Mouse (Mus musculus): Measurements from ENCODE around the gene Prickle1. TPM values are rescaled to one million over a fixed set of nuclear protein-coding genes. Genes with fewer than 3 reads are reported as not detected.

The Prickle1 gene
- polyA plus RNA-seq, 1 experiment = 7.4 TPM

DNA sequence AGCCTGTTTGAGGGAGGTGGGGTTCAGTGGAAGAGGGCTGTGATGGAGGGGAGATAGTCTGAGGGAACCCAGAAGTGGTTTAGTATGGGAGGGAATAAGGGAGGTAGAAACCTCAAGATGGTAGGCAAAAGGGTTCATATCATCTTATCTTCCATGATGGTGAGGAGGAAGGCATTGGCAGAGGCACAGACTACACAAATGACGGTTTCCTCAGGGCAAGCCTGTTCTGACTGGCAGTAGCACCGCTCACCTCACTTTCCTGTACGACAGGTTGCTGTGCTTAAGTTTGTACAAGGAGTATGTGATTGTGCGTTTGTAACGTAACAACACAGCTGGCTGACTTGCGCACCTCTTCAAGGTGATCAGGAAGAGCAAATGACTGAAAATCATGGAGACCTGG, 7.2 kb upstream of the Prickle1 start:
- H3K79me3 ChIP-seq (ENCODE audit: low read depth) = no peaks in the 10 kb centered on the region
- H3K4me3 ChIP-seq (ENCODE audit: insufficient read depth, poor library complexity, severe bottlenecking) = no peak overlapping the region
- no peaks in the 10 kb centered on the region for H3K36me3 ChIP-seq (ENCODE audit: control insufficient read depth, insufficient read depth)
- no peaks in the 10 kb centered on the region for H3K79me2 ChIP-seq (ENCODE audit: control insufficient read depth, insufficient read depth)
- no peaks in the 10 kb centered on the region for H3K27me3 ChIP-seq (ENCODE audit: control insufficient read depth, insufficient read depth, insufficient read length)
- H3ac ChIP-seq (ENCODE audit: control insufficient read depth, insufficient read length, low read depth) = no peak overlapping the region
- TF ChIP-seq CTCF (IDR thresholded peaks at IDR 0.05; ENCODE audit: control insufficient read depth, insufficient read depth, insufficient read length) = no peak
- no peak for TF ChIP-seq FOSL1 (IDR thresholded peaks at IDR 0.05; ENCODE audit: insufficient read depth, low read length, poor library complexity, severe bottlenecking)
- TF ChIP-seq MAX (IDR thresholded peaks at IDR 0.05) = no peak
- TF ChIP-seq USF1 (IDR thresholded peaks at IDR 0.05; ENCODE audit: low read depth) = no peak
- no peak for TF ChIP-seq CEBPB (IDR thresholded peaks at IDR 0.05; ENCODE audit: low read depth)

DNA sequence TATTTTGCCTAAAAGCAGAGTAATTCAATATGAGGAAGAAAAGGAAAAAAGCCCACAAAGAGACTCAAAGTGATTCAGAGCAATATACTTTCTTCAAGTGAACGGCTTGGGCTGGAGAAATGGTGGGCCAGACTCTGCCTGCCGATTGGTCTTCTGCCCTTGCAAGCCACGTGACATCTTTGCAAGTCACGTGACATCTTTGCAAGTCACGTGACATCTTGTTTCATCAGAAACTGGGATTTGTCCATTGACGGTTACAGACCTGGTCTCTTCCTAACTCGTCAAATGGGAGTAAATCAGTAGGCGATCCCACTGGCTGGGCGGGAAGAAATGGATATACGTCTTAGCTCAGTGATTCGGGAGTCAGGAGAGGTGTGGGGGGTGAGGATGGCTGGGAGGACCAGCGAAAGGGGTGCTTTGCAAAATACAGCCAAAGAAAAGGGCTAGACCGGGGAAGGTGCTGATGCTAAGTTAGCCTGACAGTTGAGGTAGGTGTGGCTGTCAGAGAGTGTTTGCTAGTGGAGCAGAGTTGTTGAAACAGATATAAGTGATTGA, 5.8 kb upstream of the Prickle1 start:
- Histone ChIP-seq H3ac (ENCODE audit: control insufficient read depth, insufficient read length, low read depth) (no peak overlapping the region), H3K27me3 (ENCODE audit: control insufficient read depth, insufficient read depth, insufficient read length) (no peaks in the 10 kb centered on the region), H3K79me3 (ENCODE audit: low read depth) (no peaks in the 10 kb centered on the region), H3K4me3 (ENCODE audit: insufficient read depth, poor library complexity, severe bottlenecking) (no peak overlapping the region), H3K79me2 (ENCODE audit: control insufficient read depth, insufficient read depth) (no peaks in the 10 kb centered on the region), H3K36me3 (ENCODE audit: control insufficient read depth, insufficient read depth) (no peaks in the 10 kb centered on the region)
- no peak for TF ChIP-seq MYOG (IDR thresholded peaks at IDR 0.05; ENCODE audit: control insufficient read depth, extremely low read depth, insufficient read length)
- peak; percentile 74 for TF ChIP-seq USF1 (IDR thresholded peaks at IDR 0.05; ENCODE audit: low read depth)

GRCm38 (mm10) chr15:93596991-93597390, 1.3 kb upstream of the Prickle1 start:
- Histone ChIP-seq H3K79me3 (ENCODE audit: low read depth) (no peaks in the 10 kb centered on the region), H3K79me2 (ENCODE audit: control insufficient read depth, insufficient read depth) (no peaks in the 10 kb centered on the region), H3ac (ENCODE audit: control insufficient read depth, insufficient read length, low read depth) (no peak overlapping the region), H3K4me3 (ENCODE audit: insufficient read depth, poor library complexity, severe bottlenecking) (no peak overlapping the region), H3K27me3 (ENCODE audit: control insufficient read depth, insufficient read depth, insufficient read length) (no peaks in the 10 kb centered on the region), H3K36me3 (ENCODE audit: control insufficient read depth, insufficient read depth) (no peaks in the 10 kb centered on the region)
- TF ChIP-seq MYOD1 (IDR thresholded peaks at IDR 0.05; ENCODE audit: control insufficient read depth, insufficient read length, low read depth) (no peak), CTCF (IDR thresholded peaks at IDR 0.05; ENCODE audit: control insufficient read depth, insufficient read depth, insufficient read length) (no peak), FOSL1 (IDR thresholded peaks at IDR 0.05; ENCODE audit: insufficient read depth, low read length, poor library complexity, severe bottlenecking) (no peak), CEBPB (IDR thresholded peaks at IDR 0.05; ENCODE audit: low read depth) (no peak), MYOG (IDR thresholded peaks at IDR 0.05; ENCODE audit: control insufficient read depth, extremely low read depth, insufficient read length) (no peak), USF1 (IDR thresholded peaks at IDR 0.05; ENCODE audit: low read depth) (no peak), MAX (IDR thresholded peaks at IDR 0.05) (no peak)

DNA sequence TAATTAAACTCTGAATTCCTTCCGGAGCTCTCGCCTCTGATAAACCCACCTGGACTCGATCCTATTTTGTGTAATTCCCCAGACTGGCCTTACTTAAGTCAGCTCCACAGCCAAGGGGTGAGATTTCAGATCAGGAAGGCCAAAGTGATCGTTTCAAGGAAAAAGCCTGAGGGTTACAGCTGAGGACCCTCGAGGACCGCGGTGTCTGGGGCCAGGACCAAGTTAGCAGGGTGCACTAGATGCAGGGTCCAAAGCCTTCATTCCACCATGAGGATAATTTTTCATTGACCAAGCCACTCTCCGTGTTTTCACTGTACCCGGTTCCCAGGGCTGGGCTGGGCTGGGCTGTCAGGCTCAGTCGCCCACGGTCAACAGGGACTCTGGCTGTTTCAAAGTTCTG, 594 bp upstream of the Prickle1 start:
- H3K79me2 ChIP-seq (ENCODE audit: control insufficient read depth, insufficient read depth) = no peaks in the 10 kb centered on the region
- H3ac ChIP-seq (ENCODE audit: control insufficient read depth, insufficient read length, low read depth) = no peak overlapping the region
- no peak overlapping the region for H3K4me3 ChIP-seq (ENCODE audit: insufficient read depth, poor library complexity, severe bottlenecking)
- H3K27me3 ChIP-seq (ENCODE audit: control insufficient read depth, insufficient read depth, insufficient read length) = no peaks in the 10 kb centered on the region
- no peak for TF ChIP-seq MYOD1 (IDR thresholded peaks at IDR 0.05; ENCODE audit: control insufficient read depth, insufficient read length, low read depth)
- no peaks in the 10 kb centered on the region for H3K36me3 ChIP-seq (ENCODE audit: control insufficient read depth, insufficient read depth)
- H3K79me3 ChIP-seq (ENCODE audit: low read depth) = no peaks in the 10 kb centered on the region

DNA sequence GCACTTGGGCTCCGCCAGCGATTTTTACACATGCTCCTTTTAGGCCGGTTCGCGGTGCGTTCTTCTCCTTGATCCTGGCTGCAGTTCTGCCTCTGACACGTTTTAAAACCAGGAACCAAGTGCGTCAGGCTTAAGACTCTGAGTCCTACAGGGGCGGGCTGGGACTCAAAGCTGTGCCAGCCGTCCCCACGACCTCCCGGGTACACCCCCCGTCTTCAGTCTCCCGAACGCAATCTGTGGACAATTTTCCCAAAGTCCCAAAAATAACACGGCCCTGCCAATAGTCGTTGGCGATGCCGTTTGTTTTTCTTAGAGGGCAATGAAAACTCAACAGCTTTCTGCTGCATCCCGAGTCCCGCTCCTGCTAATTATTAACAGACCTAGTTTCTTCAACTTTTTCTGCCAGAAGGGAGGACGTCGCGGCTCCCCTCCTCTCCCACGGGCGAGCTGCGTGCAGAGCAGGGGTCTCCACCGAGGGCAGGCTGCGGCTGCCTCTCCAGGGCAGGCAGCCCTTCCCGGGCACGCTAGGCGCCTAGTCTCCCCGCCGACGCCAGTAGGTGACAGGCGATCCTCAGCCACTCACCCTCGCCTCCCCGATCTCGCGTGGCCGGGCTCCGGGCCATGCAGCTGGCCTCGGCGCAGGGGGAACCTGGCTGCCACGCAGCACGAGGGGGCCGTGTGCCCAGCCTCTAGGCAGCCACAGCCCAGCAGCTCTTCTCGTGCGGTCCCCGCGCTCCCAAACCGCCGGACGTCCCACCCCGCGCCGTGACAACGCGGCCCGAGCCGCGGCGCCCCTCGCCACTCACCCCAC, 598 bp downstream of the Prickle1 start:
- Histone ChIP-seq H3K79me3 (ENCODE audit: low read depth) (no peaks in the 10 kb centered on the region), H3K4me3 (ENCODE audit: insufficient read depth, poor library complexity, severe bottlenecking) (peak overlapping the region; percentile 47)
- no peak for TF ChIP-seq CEBPB (IDR thresholded peaks at IDR 0.05; ENCODE audit: low read depth)
- peak; percentile 43 for TF ChIP-seq CTCF (IDR thresholded peaks at IDR 0.05; ENCODE audit: control insufficient read depth, insufficient read depth, insufficient read length)

GRCm38 (mm10) chr15:93594296-93594887, 1.3 kb downstream of the Prickle1 start:
- Histone ChIP-seq H3K4me3 (ENCODE audit: insufficient read depth, poor library complexity, severe bottlenecking) (peak overlapping the region; percentile 47), H3K79me2 (ENCODE audit: control insufficient read depth, insufficient read depth) (no peaks in the 10 kb centered on the region), H3K36me3 (ENCODE audit: control insufficient read depth, insufficient read depth) (no peaks in the 10 kb centered on the region), H3K79me3 (ENCODE audit: low read depth) (no peaks in the 10 kb centered on the region), H3ac (ENCODE audit: control insufficient read depth, insufficient read length, low read depth) (peak overlapping the region; percentile 9), H3K27me3 (ENCODE audit: control insufficient read depth, insufficient read depth, insufficient read length) (no peaks in the 10 kb centered on the region)
- no peak for TF ChIP-seq CTCF (IDR thresholded peaks at IDR 0.05; ENCODE audit: control insufficient read depth, insufficient read depth, insufficient read length)
- no peak for TF ChIP-seq MAX (IDR thresholded peaks at IDR 0.05)
- peak; percentile 94 for TF ChIP-seq MYOD1 (IDR thresholded peaks at IDR 0.05; ENCODE audit: control insufficient read depth, insufficient read length, low read depth)
- TF ChIP-seq USF1 (IDR thresholded peaks at IDR 0.05; ENCODE audit: low read depth) = no peak

More for the DNA sequence above, 598 bp downstream of the Prickle1 start:
- no peaks in the 10 kb centered on the region for H3K36me3 ChIP-seq (ENCODE audit: control insufficient read depth, insufficient read depth)
- no peaks in the 10 kb centered on the region for H3K79me2 ChIP-seq (ENCODE audit: control insufficient read depth, insufficient read depth)
- H3ac ChIP-seq (ENCODE audit: control insufficient read depth, insufficient read length, low read depth) = peak overlapping the region; percentile 73
- H3K27me3 ChIP-seq (ENCODE audit: control insufficient read depth, insufficient read depth, insufficient read length) = no peaks in the 10 kb centered on the region
